Comparison of ENCODE assay signal across 9 mouse cellular contexts in genomic region chr3:56000259-56000658, GRCm38 (mm10).
DNase-seq lines count a peak whose midpoint lies in the region; ATAC-seq and TF ChIP-seq lines count a peak whose summit lies in the region.
"Had no signal": no experiment of that assay in that cellular context is flagged by ENCODE, and none has a peak within 500 bp of the region (broad histone marks: within the 10 kb centered on the region; RNA-seq: fewer than 3 reads in every experiment).

No protein-coding gene starts in this region.

- 0 out of 2 replicates have a peak, but pooled peaks have one; percentile 18 for TF ChIP-seq CTCF in kidney, adult 2 months (conservative IDR thresholded peaks at IDR 0.05; ENCODE audit: insufficient read depth, insufficient read length, low read depth, low read length)
- peak; percentile 40; the same call in 1 of the 2 replicates for TF ChIP-seq CTCF in cortical plate, adult 2 months (IDR thresholded peaks at IDR 0.05; ENCODE audit: extremely low read depth, insufficient read depth, low read length)

- no peak for TF ChIP-seq POLR2A in kidney, adult 2 months (IDR thresholded peaks at IDR 0.05; ENCODE audit: low read depth, low read length)
- no peak for TF ChIP-seq POLR2A in cortical plate, adult 2 months (IDR thresholded peaks at IDR 0.05; ENCODE audit: extremely low read depth, insufficient read depth, low read length)

- H3K4me3 ChIP-seq in kidney, adult 2 months (ENCODE audit: insufficient read depth, low read depth, low read length): no peak overlapping the region
- H3K4me3 ChIP-seq in kidney, embryonic 16.5 days (ENCODE audit: low read length): no peak overlapping the region
- H3K4me3 ChIP-seq in cortical plate, adult 2 months (ENCODE audit: insufficient read depth, low read length): no peak overlapping the region
- H3K4me3 ChIP-seq: embryonic facial prominence, embryonic 13.5 days had no signal

- no peak overlapping the region for H3K4me2 ChIP-seq in kidney, embryonic 16.5 days (replicated peaks; ENCODE audit: low read depth, low read length)
- H3K4me2 ChIP-seq: embryonic facial prominence, embryonic 13.5 days had no signal

- H3K27me3 ChIP-seq in kidney, adult 2 months (replicated peaks; ENCODE audit: control insufficient read depth, insufficient read depth, low read length): no peaks in the 10 kb centered on the region
- H3K27me3 ChIP-seq in kidney, embryonic 16.5 days (ENCODE audit: insufficient read depth, low read length): no peaks in the 10 kb centered on the region
- H3K27me3 ChIP-seq: embryonic facial prominence, embryonic 13.5 days had no signal

- 0 out of 2 replicates have a peak, but pooled peaks cover 4% of the 10 kb centered on the region for H3K36me3 ChIP-seq in kidney, adult 2 months (ENCODE audit: control insufficient read depth, insufficient read depth, low read length)
- 0 out of 2 replicates have a peak, but pooled peaks cover 2% of the 10 kb centered on the region for H3K36me3 ChIP-seq in kidney, embryonic 16.5 days (ENCODE audit: insufficient read depth, low read length)

- peak; percentile 62 for DNase-seq in kidney, adult 2 months
- DNase-seq in ES-CJ7 (ENCODE audit: low read depth, low spot score): peak; percentile 59
- DNase-seq in T-cell, adult 2 months (ENCODE audit: low spot score): no peak
- DNase-seq in kidney, adult 11 months: no peak
- DNase-seq in cerebellum, postnatal 25 days: no peak

- no peaks in the 10 kb centered on the region for H3K4me1 ChIP-seq in kidney, adult 2 months (ENCODE audit: control insufficient read depth, insufficient read depth, low read length)
- H3K4me1 ChIP-seq in kidney, embryonic 16.5 days (ENCODE audit: insufficient read depth, low read length): no peaks in the 10 kb centered on the region
- H3K4me1 ChIP-seq in cortical plate, adult 2 months (ENCODE audit: control insufficient read depth, insufficient read depth, low read length): no peaks in the 10 kb centered on the region
- H3K4me1 ChIP-seq: embryonic facial prominence, embryonic 13.5 days had no signal

- WGBS in kidney, adult 2 months: 2% methylated on average over 1 of the region's 1 CpGs
- WGBS in kidney, embryonic 16.5 days: 0% methylated on average over 1 of the region's 1 CpGs

- H3K27ac ChIP-seq in kidney, adult 2 months (ENCODE audit: insufficient read depth, low read depth, low read length): no peak overlapping the region
- no peak overlapping the region for H3K27ac ChIP-seq in kidney, embryonic 16.5 days (ENCODE audit: low read length)
- H3K27ac ChIP-seq in cortical plate, adult 2 months (ENCODE audit: insufficient read depth, low read length): no peak overlapping the region
- H3K27ac ChIP-seq: embryonic facial prominence, embryonic 13.5 days had no signal

- no peak for ATAC-seq in kidney, embryonic 16.5 days (ENCODE audit: low FRiP score, low TSS enrichment)
- peak; percentile 92 for ATAC-seq in megakaryocyte, adult 5-6 weeks (ENCODE audit: poor library complexity, severe bottlenecking)

- H3K9me3 ChIP-seq in kidney, embryonic 16.5 days (ENCODE audit: low read length): no peaks in the 10 kb centered on the region
- H3K9me3 ChIP-seq: embryonic facial prominence, embryonic 13.5 days had no signal

- no peak overlapping the region for H3K9ac ChIP-seq in kidney, embryonic 16.5 days (replicated peaks; ENCODE audit: low read length)
- H3K9ac ChIP-seq: embryonic facial prominence, embryonic 13.5 days had no signal

Comparison
In these comparisons a context has a peak if more than half of its experiments do, and no peak if none do; other contexts are left out.
1. DNase-seq: peak in kidney, adult 2 months (single experiment) and ES-CJ7 (single experiment); none in T-cell, adult 2 months (single experiment), kidney, adult 11 months (single experiment) and cerebellum, postnatal 25 days (0 of 2).